Mouse (Mus musculus) lung, postnatal 0 days (tissue): ENCODE measurements at regions not wholly inside any gene's neighbourhood (a gene's known extent, or its start where the extent isn't known, plus 50 kb on each side); places are given as distances from the start of the nearest gene placed in this dataset.

Source experiments
- CTCF ChIP-seq: IDR thresholded peaks from 2 replicates; pipeline ENCODE4 v1.5.1; 2016; ENCODE audit warnings: antibody characterized with exemption, mild to moderate bottlenecking
- EP300 ChIP-seq: IDR thresholded peaks from 2 replicates; pipeline ENCODE4 v1.6.1; 2016; ENCODE audit warnings: antibody characterized with exemption, mild to moderate bottlenecking, control low read depth

DNA sequence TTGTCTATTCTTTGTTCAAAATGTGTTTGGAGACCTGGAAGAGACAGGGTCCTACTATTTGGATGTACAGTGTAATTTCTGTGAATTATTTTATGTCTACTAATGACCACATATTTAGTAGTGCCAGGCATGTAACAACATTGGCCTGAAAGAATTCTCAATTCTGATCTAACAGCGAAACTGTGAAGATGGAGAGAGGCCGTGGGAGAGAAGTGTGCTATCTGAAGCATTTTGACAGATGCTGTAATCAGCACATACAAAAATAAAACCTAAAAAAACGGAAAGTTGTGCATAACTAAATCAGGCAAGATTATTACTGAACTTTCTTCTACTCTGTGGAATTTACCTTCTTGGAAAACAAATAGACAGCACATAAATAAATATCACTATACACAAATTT, 61.4 kb upstream of the Ppfia2 start:
- no peak for TF ChIP-seq CTCF
- TF ChIP-seq EP300, result no peak
